ENCODE assay signal across 8 mouse cellular contexts in genomic region chr9:20916160-20916559, GRCm38 (mm10). TPM values are rescaled to one million over a fixed set of nuclear protein-coding genes. Genes with fewer than 3 reads are reported as not detected.
A peak's percentile ranks its signal among the peaks of the same experiment; 100 is the strongest.
DNase-seq lines count a peak whose midpoint lies in the region; ATAC-seq and TF ChIP-seq lines count a peak whose summit lies in the region.

No protein-coding gene starts in this region.

- TF ChIP-seq CTCF in E14TG2a.4 (conservative IDR thresholded peaks at IDR 0.05; ENCODE audit: low read length), result peak; percentile 47; the same call in 1 of the 2 replicates

- no peaks in the 10 kb centered on the region for H3K27me3 ChIP-seq in E14TG2a.4 (ENCODE audit: insufficient read depth, low read length)
- no peaks in the 10 kb centered on the region for H3K27me3 ChIP-seq in forebrain, embryonic 10.5 days (ENCODE audit: poor library complexity, severe bottlenecking)
- H3K27me3 ChIP-seq in midbrain, embryonic 11.5 days (ENCODE audit: control insufficient read depth, insufficient read depth, low read length), result no peaks in the 10 kb centered on the region

- H3K4me3 ChIP-seq in E14TG2a.4 (replicated peaks; ENCODE audit: low read length), result no peak overlapping the region
- H3K4me3 ChIP-seq in forebrain, embryonic 10.5 days, result no peak overlapping the region
- no peak overlapping the region for H3K4me3 ChIP-seq in midbrain, embryonic 11.5 days (ENCODE audit: low read depth, low read length)

- ATAC-seq in midbrain, embryonic 11.5 days (ENCODE audit: low FRiP score), result no peak

- H3K9ac ChIP-seq in midbrain, embryonic 11.5 days (ENCODE audit: low read length), result no peak overlapping the region

- H3K27ac ChIP-seq in forebrain, embryonic 10.5 days, result no peak overlapping the region
- H3K27ac ChIP-seq in midbrain, embryonic 11.5 days (ENCODE audit: low read depth, low read length), result no peak overlapping the region

- H3K9me3 ChIP-seq in E14TG2a.4 (ENCODE audit: low read length), result no peaks in the 10 kb centered on the region
- H3K9me3 ChIP-seq in forebrain, embryonic 10.5 days, result no peaks in the 10 kb centered on the region
- no peaks in the 10 kb centered on the region for H3K9me3 ChIP-seq in midbrain, embryonic 11.5 days (ENCODE audit: control insufficient read depth, low read length)

- H3K36me3 ChIP-seq in E14TG2a.4 (ENCODE audit: insufficient read depth, low read length), result peaks cover 100% of the 10 kb centered on the region
- peaks cover 100% of the 10 kb centered on the region for H3K36me3 ChIP-seq in forebrain, embryonic 10.5 days (replicated peaks)
- H3K36me3 ChIP-seq in midbrain, embryonic 11.5 days (ENCODE audit: control insufficient read depth, insufficient read depth, low read length), result peaks cover 69% of the 10 kb centered on the region

- H3K4me1 ChIP-seq in E14TG2a.4 (replicated peaks; ENCODE audit: low read depth, low read length), result peaks cover 63% of the 10 kb centered on the region
- no peaks in the 10 kb centered on the region for H3K4me1 ChIP-seq in forebrain, embryonic 10.5 days
- H3K4me1 ChIP-seq in midbrain, embryonic 11.5 days (ENCODE audit: control insufficient read depth, insufficient read depth, low read length), result no peaks in the 10 kb centered on the region

- no peak overlapping the region for H3K4me2 ChIP-seq in midbrain, embryonic 11.5 days

- peak; percentile 27 for DNase-seq in gastrocnemius, adult 18-20 months (ENCODE audit: low spot score)
- no peak for DNase-seq in gastrocnemius, adult 8-10 months (ENCODE audit: low spot score in 2 of 2)
- peak; percentile 65 for DNase-seq in kidney, adult 9 months
- DNase-seq in natural killer cell, adult 2 months (ENCODE audit: low spot score in 2 of 2), result peak; percentile 36 to 49
- DNase-seq in forebrain, embryonic 10.5 days (ENCODE audit: extremely low spot score, low spot score), result no peak
- no peak for DNase-seq in layer of hippocampus, adult 18-20 months (ENCODE audit: low spot score in 2 of 2)
- DNase-seq in midbrain, embryonic 11.5 days (ENCODE audit: low spot score, missing footprints), result no peak

- 88% methylated on average over 4 of the region's 4 CpGs for WGBS in forebrain, embryonic 10.5 days
- WGBS in midbrain, embryonic 11.5 days, result 85% methylated on average over 4 of the region's 4 CpGs

RNA-seq across cellular contexts. Expression of gene Eif3g, which starts 17.7 kb away (rescaled TPM):
- total RNA-seq in gastrocnemius, adult 18-20 months (2021), result 100 to 1,000 TPM in 1 of 2 experiments, 10 to 100 TPM in 1; 98.6 to 100 TPM
- 100 to 1,000 TPM in 3 of 4 experiments, 10 to 100 TPM in 1; 95.7 to 105 (median 102) TPM for total RNA-seq in gastrocnemius, adult 8-10 months (2022)
- 425 and 433 TPM in 2 replicates for polyA plus RNA-seq in forebrain, embryonic 10.5 days (2016; fragmentation: Nextera tagmentation; extraction: Ambion mirVana)
- total RNA-seq in layer of hippocampus, adult 18-20 months (2021), result 100 to 1,000 TPM; 124 to 132 TPM
- 348 and 354 TPM in 2 replicates for polyA plus RNA-seq in midbrain, embryonic 11.5 days (2014; fragmentation: Nextera tagmentation; extraction: Ambion mirVana)

RNA-seq across cellular contexts. Expression of gene Ppan, which starts 28.2 kb away (rescaled TPM):
- total RNA-seq in gastrocnemius, adult 18-20 months (2021), result 1 to 10 TPM; 6.6 to 6.9 TPM
- total RNA-seq in gastrocnemius, adult 8-10 months (2022), result 10 to 100 TPM in 1 of 4 experiments, 1 to 10 TPM in 3; 6.8 to 10.9 (median 8.3) TPM
- polyA plus RNA-seq in forebrain, embryonic 10.5 days (2016; fragmentation: Nextera tagmentation; extraction: Ambion mirVana), result 107 and 108 TPM in 2 replicates
- total RNA-seq in layer of hippocampus, adult 18-20 months (2021), result 10 to 100 TPM; 24.1 to 25.3 TPM
- polyA plus RNA-seq in midbrain, embryonic 11.5 days (2014; fragmentation: Nextera tagmentation; extraction: Ambion mirVana), result 52.3 and 57.1 TPM in 2 replicates

RNA-seq across cellular contexts. Expression of gene Angptl6, which starts 36.6 kb away (rescaled TPM):
- total RNA-seq in gastrocnemius, adult 18-20 months (2021), result 1 to 10 TPM; 5.9 to 7.3 TPM
- 1 to 10 TPM; 6.5 to 7.6 (median 7.1) TPM for total RNA-seq in gastrocnemius, adult 8-10 months (2022)
- 4.4 and 5.1 TPM in 2 replicates for polyA plus RNA-seq in forebrain, embryonic 10.5 days (2016; fragmentation: Nextera tagmentation; extraction: Ambion mirVana)
- 10 to 100 TPM in 1 of 2 experiments, 1 to 10 TPM in 1; 9.9 to 10.6 TPM for total RNA-seq in layer of hippocampus, adult 18-20 months (2021)
- 5.0 and 6.1 TPM in 2 replicates for polyA plus RNA-seq in midbrain, embryonic 11.5 days (2014; fragmentation: Nextera tagmentation; extraction: Ambion mirVana)

RNA-seq across cellular contexts. Expression of gene Dnmt1, which starts 43.5 kb away (rescaled TPM):
- total RNA-seq in gastrocnemius, adult 18-20 months (2021), result 1 to 10 TPM; 6.0 to 6.7 TPM
- 1 to 10 TPM; 5.5 to 6.0 (median 5.8) TPM for total RNA-seq in gastrocnemius, adult 8-10 months (2022)
- 171 and 174 TPM in 2 replicates for polyA plus RNA-seq in forebrain, embryonic 10.5 days (2016; fragmentation: Nextera tagmentation; extraction: Ambion mirVana)
- 10 to 100 TPM; 32.1 to 34.7 TPM for total RNA-seq in layer of hippocampus, adult 18-20 months (2021)
- 67.4 and 73.3 TPM in 2 replicates for polyA plus RNA-seq in midbrain, embryonic 11.5 days (2014; fragmentation: Nextera tagmentation; extraction: Ambion mirVana)

RNA-seq across cellular contexts. Expression of gene A230050P20Rik, which starts 47.7 kb away (rescaled TPM):
- 1 to 10 TPM; 1.8 to 2.8 TPM for total RNA-seq in gastrocnemius, adult 18-20 months (2021)
- 1 to 10 TPM in 3 of 4 experiments, under 1 TPM in 1; 0.53 to 2.7 (median 1.5) TPM for total RNA-seq in gastrocnemius, adult 8-10 months (2022)
- 1.2 and 1.9 TPM in 2 replicates for polyA plus RNA-seq in forebrain, embryonic 10.5 days (2016; fragmentation: Nextera tagmentation; extraction: Ambion mirVana)
- 10 to 100 TPM; 66.8 to 70.4 TPM for total RNA-seq in layer of hippocampus, adult 18-20 months (2021)
- 0.45 and 0.66 TPM in 2 replicates for polyA plus RNA-seq in midbrain, embryonic 11.5 days (2014; fragmentation: Nextera tagmentation; extraction: Ambion mirVana)

Comparison
In these comparisons a context has a peak if more than half of its experiments do, and no peak if none do; other contexts are left out.
1. DNase-seq: peak in gastrocnemius, adult 18-20 months (single experiment), kidney, adult 9 months (single experiment) and natural killer cell, adult 2 months (2 of 2); none in gastrocnemius, adult 8-10 months (0 of 2), forebrain, embryonic 10.5 days (single experiment), layer of hippocampus, adult 18-20 months (0 of 2) and midbrain, embryonic 11.5 days (single experiment).